Mouse (Mus musculus): ENCODE results near the gene Klf3.

- no peak for TF ChIP-seq POLR2A (IDR thresholded peaks at IDR 0.05; ENCODE audit: insufficient read depth, low read depth, low read length)
- no peak for TF ChIP-seq EP300 (IDR thresholded peaks at IDR 0.05; ENCODE audit: insufficient read depth, low read depth, low read length)
- TF ChIP-seq CTCF (IDR thresholded peaks at IDR 0.05): no peak
These were observed 40.9 kb upstream of the Klf3 start for GRCm38 (mm10) chr5:64762295-64762694.
